Mouse (Mus musculus): Measurements from ENCODE around the gene Hbb-bh2.
"Not testable (repeated sequence)": the region's sequence is repeated elsewhere in the genome, so short reads cannot be mapped to it uniquely, and the experiment has no call there.

Gene Hbb-bh2

GRCm38 (mm10) chr7:103840268-103840667, at the start of gene Hbb-bh2:
Gene Hbb-bh2, minus strand, starts transcription at chr7:103840520.
- no peak for DNase-seq (ENCODE audit: low read depth, low spot score)

GRCm38 (mm10) chr7:103886152-103886551, 45.8 kb upstream of the Hbb-bh2 start, which contains the start of gene Olfr66:
Gene Olfr66, minus strand, starts transcription at chr7:103886252.
- DNase-seq (ENCODE audit: low read depth, low spot score), result no peak

- no peak for DNase-seq (ENCODE audit: low read depth, low spot score)
These were observed 36.8 kb upstream of the Hbb-bh2 start for GRCm38 (mm10) chr7:103877093-103877492.

- DNase-seq (ENCODE audit: low read depth, low spot score), result no peak
These were observed 34.1 kb upstream of the Hbb-bh2 start for GRCm38 (mm10) chr7:103874451-103874850.

GRCm38 (mm10) chr7:103873064-103873463, 32.7 kb upstream of the Hbb-bh2 start:
- peak; percentile 22 for DNase-seq (ENCODE audit: low read depth, low spot score)

- DNase-seq (ENCODE audit: low read depth, low spot score), result no peak
These were observed 30.3 kb upstream of the Hbb-bh2 start for GRCm38 (mm10) chr7:103870667-103871066.

- DNase-seq (ENCODE audit: low read depth, low spot score), result no peak
These were observed 25.4 kb upstream of the Hbb-bh2 start for GRCm38 (mm10) chr7:103865716-103866115.

- DNase-seq (ENCODE audit: low read depth, low spot score), result no peak
These were observed 21.2 kb upstream of the Hbb-bh2 start for GRCm38 (mm10) chr7:103861531-103861930.

GRCm38 (mm10) chr7:103860855-103861254, 20.5 kb upstream of the Hbb-bh2 start:
- DNase-seq (ENCODE audit: low read depth, low spot score), result peak; percentile 5

- no peak for DNase-seq (ENCODE audit: low read depth, low spot score)
These were observed 18.8 kb upstream of the Hbb-bh2 start for GRCm38 (mm10) chr7:103859076-103859475.

GRCm38 (mm10) chr7:103854669-103855068, 14.3 kb upstream of the Hbb-bh2 start:
- no peak for DNase-seq (ENCODE audit: low read depth, low spot score)

- no peak for DNase-seq (ENCODE audit: low read depth, low spot score)
These were observed 12.8 kb upstream of the Hbb-bh2 start, which contains the start of gene Hbb-y for GRCm38 (mm10) chr7:103853090-103853489. Gene Hbb-y, minus strand, starts transcription at chr7:103853216.

- no peak for DNase-seq (ENCODE audit: low read depth, low spot score)
These were observed 4.4 kb upstream of the Hbb-bh2 start for GRCm38 (mm10) chr7:103844525-103845325.

GRCm38 (mm10) chr7:103843034-103843433, 2.7 kb upstream of the Hbb-bh2 start, which contains the start of gene Hbb-bh1:
Gene Hbb-bh1, minus strand, starts transcription at chr7:103843164.
- no peak for DNase-seq (ENCODE audit: low read depth, low spot score)

GRCm38 (mm10) chr7:103827808-103828207, 12.5 kb downstream of the Hbb-bh2 start, which contains the start of gene Hbb-bs:
Gene Hbb-bs, minus strand, starts transcription at chr7:103828096.
- no peak for DNase-seq (ENCODE audit: low read depth, low spot score)

- DNase-seq (ENCODE audit: low read depth, low spot score), result not testable (repeated sequence)
These were observed 13.2 kb downstream of the Hbb-bh2 start for GRCm38 (mm10) chr7:103827139-103827538.

GRCm38 (mm10) chr7:103826255-103826887, 13.9 kb downstream of the Hbb-bh2 start:
- no peak for DNase-seq (ENCODE audit: low read depth, low spot score)

- no peak for DNase-seq (ENCODE audit: low read depth, low spot score)
These were observed 14.6 kb downstream of the Hbb-bh2 start for GRCm38 (mm10) chr7:103825536-103826254.

- DNase-seq (ENCODE audit: low read depth, low spot score), result no peak
These were observed 15.7 kb downstream of the Hbb-bh2 start for GRCm38 (mm10) chr7:103824597-103824996.

- DNase-seq (ENCODE audit: low read depth, low spot score), result not testable (repeated sequence)
These were observed 25.2 kb downstream of the Hbb-bh2 start for GRCm38 (mm10) chr7:103815085-103815484.

GRCm38 (mm10) chr7:103813766-103814165, 26.6 kb downstream of the Hbb-bh2 start, which contains the start of gene Hbb-bt:
Gene Hbb-bt, minus strand, starts transcription at chr7:103813996.
- DNase-seq (ENCODE audit: low read depth, low spot score), result no peak

GRCm38 (mm10) chr7:103813152-103813551, 27.2 kb downstream of the Hbb-bh2 start:
- DNase-seq (ENCODE audit: low read depth, low spot score), result not testable (repeated sequence)

Data from CD4-positive, CD25-positive, alpha-beta regulatory T cell, adult 2 months (primary cell).